Comparison of ENCODE assay signal across 17 mouse cellular contexts in the genomic region with DNA sequence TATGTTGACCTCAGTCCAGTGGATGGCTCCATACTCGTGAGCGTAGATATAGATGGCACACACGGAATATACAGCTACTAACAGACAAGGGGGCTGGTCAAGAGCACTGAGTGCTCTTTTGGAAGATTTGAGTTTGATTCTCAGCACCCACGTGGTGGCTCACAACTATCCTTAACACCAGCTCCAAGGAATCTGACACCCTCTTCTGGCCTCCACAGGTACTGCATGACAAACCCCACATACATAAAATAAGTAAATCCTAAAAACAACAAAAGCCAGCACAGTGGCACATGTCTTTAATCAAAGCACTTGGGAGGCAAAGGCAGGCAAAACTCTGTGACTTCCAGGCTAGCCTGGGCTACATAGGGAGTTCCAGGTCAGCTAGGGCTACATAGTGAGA.
A peak's percentile ranks its signal among the peaks of the same experiment; 100 is the strongest.
DNase-seq lines count a peak whose midpoint lies in the region; TF ChIP-seq lines count a peak whose summit lies in the region.
"Had no signal": no experiment of that assay in that cellular context is flagged by ENCODE, and none has a peak within 500 bp of the region (broad histone marks: within the 10 kb centered on the region; RNA-seq: fewer than 3 reads in every experiment).

No protein-coding gene starts in this region.

- no peaks in the 10 kb centered on the region for H3K36me3 ChIP-seq in liver, adult 2 months (ENCODE audit: control insufficient read depth, insufficient read depth, low read length)

- no peaks in the 10 kb centered on the region for H3K4me1 ChIP-seq in liver, adult 2 months (ENCODE audit: control insufficient read depth, insufficient read depth, low read length)
- H3K4me1 ChIP-seq: embryonic facial prominence, embryonic 12.5 days; heart, embryonic 10.5 days; hindbrain, embryonic 10.5 days had no signal

- no peak for DNase-seq in gastrocnemius, adult 2 months
- no peak for DNase-seq in gastrocnemius, postnatal 36 days
- no peak for DNase-seq in liver, adult 2 months (ENCODE audit: extremely low read depth, low read depth, low spot score)
- DNase-seq in liver (no peak), A20 (ENCODE audit: low read depth, low spot score) (peak; percentile 13), MEL-GATA-1-ER (ENCODE audit: extremely low read depth, low read depth) (peak; percentile 9)
- DNase-seq in cerebellum, postnatal 14 days = no peak
- no peak for DNase-seq in kidney, adult 18-20 months
- DNase-seq: adrenal gland, postnatal 36 days; cerebellum, adult 11 months; cerebellum, postnatal 10 days; layer of hippocampus, postnatal 36 days; lung, adult 2 months had no signal

- no peak overlapping the region for H3K9ac ChIP-seq in liver, adult 2 months (ENCODE audit: low read depth, low read length)
- H3K9ac ChIP-seq: embryonic facial prominence, embryonic 12.5 days had no signal

- WGBS in liver, adult 2 months = 98% methylated on average over 4 of the region's 4 CpGs

- TF ChIP-seq CTCF in gastrocnemius, adult 2 months (IDR thresholded peaks at IDR 0.05) = 0 out of 2 replicates have a peak, but pooled peaks have one; percentile 6
- TF ChIP-seq CTCF in liver, adult 2 months (IDR thresholded peaks at IDR 0.05; ENCODE audit: low read depth, low read length) = peak; percentile 12; the same call in 1 of the 2 replicates

- H3K27me3 ChIP-seq in liver, adult 2 months (ENCODE audit: control insufficient read depth, insufficient read depth, low read length) = no peaks in the 10 kb centered on the region
- H3K27me3 ChIP-seq: embryonic facial prominence, embryonic 12.5 days had no signal

- TF ChIP-seq POLR2A in liver, adult 2 months (IDR thresholded peaks at IDR 0.05; ENCODE audit: extremely low read depth, insufficient read depth, low read length) = no peak

- no peak overlapping the region for H3K4me3 ChIP-seq in gastrocnemius, adult 2 months
- no peak overlapping the region for H3K4me3 ChIP-seq in liver, adult 2 months (ENCODE audit: insufficient read depth, low read depth, low read length)
- H3K4me3 ChIP-seq: embryonic facial prominence, embryonic 12.5 days; heart, embryonic 10.5 days; hindbrain, embryonic 10.5 days had no signal

- H3K79me2 ChIP-seq in liver, adult 2 months (ENCODE audit: control insufficient read depth, insufficient read depth, low read length) = no peaks in the 10 kb centered on the region

- no peak overlapping the region for H3K27ac ChIP-seq in gastrocnemius, adult 2 months
- H3K27ac ChIP-seq in liver, adult 2 months (replicated peaks; ENCODE audit: insufficient read depth, low read depth, low read length) = no peak overlapping the region
- H3K27ac ChIP-seq: embryonic facial prominence, embryonic 12.5 days; heart, embryonic 10.5 days; hindbrain, embryonic 10.5 days; macrophage had no signal

- intact Hi-C loops in gastrocnemius, adult 2 months (cut with DNase I) = no loop called here
- intact Hi-C loops in gastrocnemius, postnatal 36 days (cut with DNase I) = no loop called here

Comparison
In these comparisons a context has a peak if more than half of its experiments do, and no peak if none do; other contexts are left out.
1. DNase-seq: peak in A20 (single experiment) and MEL-GATA-1-ER (single experiment); none in gastrocnemius, adult 2 months (single experiment), gastrocnemius, postnatal 36 days (0 of 2), liver, adult 2 months (single experiment), liver (single experiment), cerebellum, postnatal 14 days (0 of 2) and kidney, adult 18-20 months (single experiment).